Mouse (Mus musculus) myocyte (in vitro differentiated cells): ENCODE measurements around the gene Olfr1359. TPM values are rescaled to one million over a fixed set of nuclear protein-coding genes. Genes with fewer than 3 reads are reported as not detected.

Experiments
- H3K27me3 ChIP-seq: one replicate; pipeline ENCODE4 v1.6.1; 2011; ENCODE audit not compliant: control insufficient read depth, insufficient read depth, insufficient read length
- H3K36me3 ChIP-seq: one replicate; pipeline ENCODE4 v1.6.1; 2011; ENCODE audit not compliant: control insufficient read depth, insufficient read depth
- H3K4me2 ChIP-seq: one replicate; pipeline ENCODE4 v1.6.1; 2011; ENCODE audit warnings: low read depth, control low read depth
- H3K4me3 ChIP-seq: one replicate; pipeline ENCODE4 v1.5.1; 2011; ENCODE audit warnings: mild to moderate bottlenecking, control low read depth, moderate library complexity
- H3K79me2 ChIP-seq: one replicate; pipeline ENCODE4 v1.6.1; 2011; ENCODE audit not compliant: control insufficient read depth, insufficient read depth
- H3ac ChIP-seq: one replicate; pipeline ENCODE4 v1.6.1; 2011; ENCODE audit not compliant: control insufficient read depth, insufficient read length
- CEBPB ChIP-seq: IDR thresholded peaks from 2 replicates; pipeline ENCODE4 v1.6.1; 2011; ENCODE audit warnings: mild to moderate bottlenecking, moderate library complexity; ENCODE audit not compliant: poor library complexity, insufficient read depth, severe bottlenecking
- E2F4 ChIP-seq: IDR thresholded peaks from one replicate; pipeline ENCODE4 v1.6.1; 2011; ENCODE audit warnings: mild to moderate bottlenecking, control low read depth, moderate library complexity; ENCODE audit not compliant: insufficient read depth
- MAX ChIP-seq: IDR thresholded peaks from one replicate; pipeline ENCODE4 v1.6.1; 2011; ENCODE audit warnings: low read depth, mild to moderate bottlenecking, control low read depth
- MYOD1 ChIP-seq, 3 experiments: IDR thresholded peaks; one replicate each; pipeline ENCODE4 v1.6.1; 2011; ENCODE audit warnings: control low read depth in 2 of 3, low read depth in 2 of 3, mild to moderate bottlenecking in 2 of 3, moderate library complexity in 1 of 3; ENCODE audit not compliant: insufficient read length in 2 of 3, control insufficient read depth in 1 of 3
- MYOG ChIP-seq, 3 experiments: IDR thresholded peaks; one replicate each; pipeline ENCODE4 v1.6.1; 2011; ENCODE audit warnings: control low read depth in 2 of 3, low read depth in 2 of 3, mild to moderate bottlenecking in 2 of 3; ENCODE audit not compliant: insufficient read length in 2 of 3, control insufficient read depth in 1 of 3, insufficient read depth in 1 of 3
- POLR2A ChIP-seq: IDR thresholded peaks from one replicate; pipeline ENCODE4 v1.6.1; 2011; ENCODE audit warnings: low read depth, mild to moderate bottlenecking, control low read depth, moderate library complexity; ENCODE audit not compliant: insufficient read length
- POLR2AphosphoS2 ChIP-seq: IDR thresholded peaks from one replicate; pipeline ENCODE4 v1.6.1; 2011; ENCODE audit warnings: low read depth, control low read depth; ENCODE audit not compliant: insufficient read length
- REST ChIP-seq: IDR thresholded peaks from one replicate; pipeline ENCODE4 v1.6.1; 2011; ENCODE audit warnings: mild to moderate bottlenecking, control low read depth, moderate library complexity; ENCODE audit not compliant: insufficient read depth, insufficient read length
- SRF ChIP-seq: IDR thresholded peaks from one replicate; pipeline ENCODE4 v1.6.1; 2011; ENCODE audit warnings: low read depth; ENCODE audit not compliant: control insufficient read depth, insufficient read length
- TCF12 ChIP-seq: IDR thresholded peaks from one replicate; pipeline ENCODE4 v1.6.1; 2011; ENCODE audit warnings: mild to moderate bottlenecking, control low read depth; ENCODE audit not compliant: poor library complexity, insufficient read depth, severe bottlenecking
- TCF3 ChIP-seq: IDR thresholded peaks from one replicate; pipeline ENCODE4 v1.6.1; 2011; ENCODE audit warnings: low read depth, control low read depth; ENCODE audit not compliant: insufficient read length
- USF1 ChIP-seq: IDR thresholded peaks from one replicate; pipeline ENCODE4 v1.6.1; 2011; ENCODE audit warnings: low read depth, mild to moderate bottlenecking, control low read depth, moderate library complexity
- polyA plus RNA-seq: library from polyadenylated mRNA; unstranded; fragments of >200 nt; fragmentation: generic; extraction: Trizol; gene quantifications from one replicate; pipeline ENCODE4 v1.2.1, GENCODE M21; 2012; ENCODE audit warnings: missing spikeins

Olfr1359 gene
- not detected for polyA plus RNA-seq

DNA sequence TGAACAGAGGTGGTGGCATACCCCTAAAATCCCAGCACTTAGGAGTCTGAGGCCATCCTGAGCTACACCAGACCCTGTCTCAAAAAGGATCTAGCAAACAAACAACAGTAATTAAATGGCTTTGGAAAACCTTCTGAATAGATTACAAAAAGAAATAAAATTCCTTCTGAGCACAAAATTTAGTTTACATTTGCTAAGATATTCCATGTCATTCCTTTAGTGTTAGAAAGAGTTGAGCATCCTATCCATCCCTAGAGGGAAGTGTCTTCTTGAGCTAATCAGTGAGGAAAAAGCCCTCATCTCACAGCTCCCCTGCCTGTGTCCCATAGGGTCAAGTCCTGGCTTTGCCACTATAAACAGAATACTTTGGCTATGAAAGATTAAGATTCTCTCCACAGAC is at the start of gene Olfr1359:
Gene Olfr1359 (plus strand): TSS at position 301 of the 400 bp plus-strand sequence.
- Histone ChIP-seq H3K4me3 (no peak within 1 kb of the TSS), H3K36me3 (no peaks in the 10 kb centered on the region), H3K4me2 (no peak within 1 kb of the TSS), H3K27me3 (no peaks in the 10 kb centered on the region), H3ac (no peak within 1 kb of the TSS), H3K79me2 (no peaks in the 10 kb centered on the region)
- no peak for TF ChIP-seq TCF3

GRCm38 (mm10) chr13:21663286-21663685 is 34.6 kb upstream of the Olfr1359 start, which contains the start of gene Olfr1361:
TSS of gene Olfr1361 (minus strand) at chr13:21663386.
- Histone ChIP-seq H3K79me2 (no peaks in the 10 kb centered on the region), H3K4me2 (no peak within 1 kb of the TSS), H3K4me3 (no peak within 1 kb of the TSS), H3ac (no peak within 1 kb of the TSS), H3K36me3 (no peaks in the 10 kb centered on the region), H3K27me3 (no peaks in the 10 kb centered on the region)
- TF ChIP-seq MYOG (IDR thresholded peaks at IDR 0.05; ENCODE audit: control insufficient read depth in 1 of 3, insufficient read depth in 1 of 3, insufficient read length in 2 of 3, low read depth in 2 of 3), result no peak
- TF ChIP-seq E2F4, result no peak
- TF ChIP-seq REST, result no peak
- no peak for TF ChIP-seq TCF12
- no peak for TF ChIP-seq MYOD1 (IDR thresholded peaks at IDR 0.05; ENCODE audit: control insufficient read depth in 1 of 3, insufficient read length in 2 of 3, low read depth in 2 of 3)
- TF ChIP-seq POLR2AphosphoS2, result no peak
- no peak for TF ChIP-seq SRF
- TF ChIP-seq MAX, result no peak
- TF ChIP-seq USF1, result no peak
- no peak for TF ChIP-seq TCF3
- no peak for TF ChIP-seq POLR2A
- TF ChIP-seq CEBPB, result no peak

- H3K79me2 ChIP-seq, result no peaks in the 10 kb centered on the region
- H3K27me3 ChIP-seq, result no peaks in the 10 kb centered on the region
- H3K4me3 ChIP-seq, result no peak within 1 kb of the TSS
- no peaks in the 10 kb centered on the region for H3K36me3 ChIP-seq
- H3ac ChIP-seq, result no peak within 1 kb of the TSS
- TF ChIP-seq TCF12 (no peak), MYOG (IDR thresholded peaks at IDR 0.05; ENCODE audit: control insufficient read depth in 1 of 3, insufficient read depth in 1 of 3, insufficient read length in 2 of 3, low read depth in 2 of 3) (no peak), SRF (no peak), E2F4 (no peak), POLR2A (no peak), MYOD1 (IDR thresholded peaks at IDR 0.05; ENCODE audit: control insufficient read depth in 1 of 3, insufficient read length in 2 of 3, low read depth in 2 of 3) (no peak), REST (no peak), CEBPB (no peak), MAX (no peak), USF1 (no peak)
- H3K4me2 ChIP-seq, result no peak within 1 kb of the TSS
Observed at GRCm38 (mm10) chr13:21677305-21677704, 20.6 kb upstream of the Olfr1359 start, which contains the start of gene Olfr1360. TSS of gene Olfr1360 (minus strand) at chr13:21677405.

DNA sequence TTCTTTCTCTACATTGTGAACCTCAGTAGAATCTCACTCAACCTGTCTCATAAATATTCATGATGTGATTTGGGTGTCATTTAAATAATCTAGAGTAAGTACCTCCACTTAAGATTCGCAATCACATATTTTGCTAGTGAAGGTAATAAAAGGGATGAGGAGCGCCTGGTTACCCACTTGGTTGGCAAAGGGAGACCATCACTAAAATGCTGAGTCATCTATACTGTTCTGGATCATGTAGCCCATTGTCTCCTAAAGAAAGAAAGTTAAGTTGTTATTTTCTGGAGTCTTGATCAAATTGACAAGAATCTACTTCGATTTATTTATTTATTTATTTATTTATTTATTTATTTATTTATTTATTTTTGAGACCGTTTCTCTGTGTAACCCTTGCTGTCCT is 8.8 kb downstream of the Olfr1359 start:
- Histone ChIP-seq H3K4me2 (no peak overlapping the region), H3ac (no peak overlapping the region), H3K27me3 (no peaks in the 10 kb centered on the region), H3K79me2 (no peaks in the 10 kb centered on the region), H3K4me3 (no peak overlapping the region), H3K36me3 (no peaks in the 10 kb centered on the region)
- TF ChIP-seq TCF12 (no peak), USF1 (no peak), REST (no peak), MYOG (IDR thresholded peaks at IDR 0.05; ENCODE audit: control insufficient read depth in 1 of 3, insufficient read depth in 1 of 3, insufficient read length in 2 of 3, low read depth in 2 of 3) (no peak), SRF (no peak), E2F4 (no peak), CEBPB (no peak), POLR2A (no peak), MYOD1 (IDR thresholded peaks at IDR 0.05; ENCODE audit: control insufficient read depth in 1 of 3, insufficient read length in 2 of 3, low read depth in 2 of 3) (no peak), POLR2AphosphoS2 (no peak)

DNA sequence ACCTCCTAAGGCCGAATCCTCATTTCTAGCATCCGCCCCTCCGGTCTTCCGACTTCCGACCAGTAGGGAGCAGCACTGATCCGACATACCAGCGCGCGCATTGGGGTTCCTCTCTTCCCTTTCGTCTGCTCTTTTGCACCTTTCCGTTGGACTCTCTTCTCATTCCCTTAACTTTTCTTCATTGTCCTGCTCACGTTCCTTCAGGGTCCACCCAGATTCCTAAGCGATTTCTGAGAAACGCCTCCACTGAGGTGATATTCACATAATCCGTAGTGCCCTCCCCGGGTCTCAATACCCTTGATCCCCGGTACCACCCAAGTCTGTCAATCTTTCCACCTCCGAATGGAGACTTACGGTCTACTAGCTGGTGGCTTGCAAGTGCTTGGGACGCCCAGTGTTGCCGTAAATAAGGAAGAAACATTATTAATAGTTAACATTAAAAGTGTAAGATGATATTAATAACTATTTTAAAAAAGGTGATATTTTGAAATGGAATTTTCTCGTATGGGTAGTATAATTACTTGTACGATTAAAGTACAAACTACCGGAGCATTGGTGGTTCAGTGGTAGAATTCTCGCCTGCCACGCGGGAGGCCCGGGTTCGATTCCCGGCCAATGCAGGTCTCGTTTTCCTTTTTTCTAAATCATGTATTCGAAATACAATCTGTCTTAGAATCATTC is 12.3 kb downstream of the Olfr1359 start:
- H3K4me3 ChIP-seq, result peak overlapping the region; percentile 48
- H3K79me2 ChIP-seq, result no peaks in the 10 kb centered on the region
- no peak overlapping the region for H3ac ChIP-seq
- TF ChIP-seq POLR2AphosphoS2, result no peak
- no peak for TF ChIP-seq TCF12
- TF ChIP-seq CEBPB, result no peak
- TF ChIP-seq REST, result no peak
- TF ChIP-seq USF1, result no peak
- no peak for TF ChIP-seq MYOG (IDR thresholded peaks at IDR 0.05; ENCODE audit: control insufficient read depth in 1 of 3, insufficient read depth in 1 of 3, insufficient read length in 2 of 3, low read depth in 2 of 3)
- TF ChIP-seq TCF3, result no peak
- no peak for TF ChIP-seq E2F4
- H3K36me3 ChIP-seq, result no peaks in the 10 kb centered on the region
- peak overlapping the region; percentile 97 for H3K4me2 ChIP-seq
- H3K27me3 ChIP-seq, result no peaks in the 10 kb centered on the region
